ENCODE assay signal across 7 mouse cellular contexts in genomic region chr8:64733271-64733943, GRCm38 (mm10). TPM values are rescaled to one million over a fixed set of nuclear protein-coding genes. Genes with fewer than 3 reads are reported as not detected.
DNase-seq lines count a peak whose midpoint lies in the region; ATAC-seq lines count a peak whose summit lies in the region.

TSS of gene Msmo1 (minus strand) at chr8:64733792.

- under 1% methylated on average over 60 of the region's 60 CpGs for WGBS in embryonic facial prominence, embryonic 11.5 days
- WGBS in limb, embryonic 11.5 days = under 1% methylated on average over 60 of the region's 60 CpGs
- under 1% methylated on average over 60 of the region's 60 CpGs for WGBS in midbrain, embryonic 14.5 days

- peak within 1 kb of the TSS; percentile 49 for H3K9ac ChIP-seq in embryonic facial prominence, embryonic 11.5 days (replicated peaks; ENCODE audit: low read length)
- peak within 1 kb of the TSS; percentile 57 for H3K9ac ChIP-seq in limb, embryonic 11.5 days (ENCODE audit: low read length)
- H3K9ac ChIP-seq in midbrain, embryonic 14.5 days (replicated peaks; ENCODE audit: low read length) = peak within 1 kb of the TSS; percentile 64

- no peaks in the 10 kb centered on the region; the same call in 1 of the 2 replicates for H3K36me3 ChIP-seq in embryonic facial prominence, embryonic 11.5 days (replicated peaks; ENCODE audit: control insufficient read depth, insufficient read depth, low read depth, low read length)
- peaks cover 4% of the 10 kb centered on the region; the same call in 1 of the 2 replicates for H3K36me3 ChIP-seq in limb, embryonic 11.5 days (ENCODE audit: control insufficient read depth, insufficient read depth, low read length)
- peaks cover 14% of the 10 kb centered on the region for H3K36me3 ChIP-seq in midbrain, embryonic 14.5 days (ENCODE audit: control insufficient read depth, insufficient read depth, low read length)

- no peaks in the 10 kb centered on the region for H3K27me3 ChIP-seq in embryonic facial prominence, embryonic 11.5 days (ENCODE audit: control insufficient read depth, insufficient read depth, low read length)
- H3K27me3 ChIP-seq in limb, embryonic 11.5 days (ENCODE audit: control insufficient read depth, insufficient read depth, low read length) = no peaks in the 10 kb centered on the region
- no peaks in the 10 kb centered on the region for H3K27me3 ChIP-seq in midbrain, embryonic 14.5 days (ENCODE audit: control insufficient read depth, insufficient read depth, low read length)

- H3K4me1 ChIP-seq in embryonic facial prominence, embryonic 11.5 days (ENCODE audit: control insufficient read depth, insufficient read depth, low read length) = no peaks in the 10 kb centered on the region
- H3K4me1 ChIP-seq in limb, embryonic 11.5 days (ENCODE audit: control insufficient read depth, insufficient read depth, low read length) = no peaks in the 10 kb centered on the region
- H3K4me1 ChIP-seq in midbrain, embryonic 14.5 days (ENCODE audit: control insufficient read depth, insufficient read depth, low read length) = peaks cover 30% of the 10 kb centered on the region

- no peaks in the 10 kb centered on the region for H3K9me3 ChIP-seq in embryonic facial prominence, embryonic 11.5 days (replicated peaks; ENCODE audit: control insufficient read depth, low read length)
- no peaks in the 10 kb centered on the region for H3K9me3 ChIP-seq in limb, embryonic 11.5 days (ENCODE audit: control insufficient read depth, low read length)
- H3K9me3 ChIP-seq in midbrain, embryonic 14.5 days (ENCODE audit: control insufficient read depth, low read length) = no peaks in the 10 kb centered on the region

- peak; percentile 98 for DNase-seq in adrenal gland, postnatal 14 days
- peak; percentile 99 for DNase-seq in embryonic facial prominence, embryonic 11.5 days (ENCODE audit: low spot score)
- peak; percentile 100 for DNase-seq in heart, adult 11 months
- DNase-seq in kidney, adult 18-20 months = peak; percentile 95
- DNase-seq in limb, embryonic 11.5 days (ENCODE audit: low spot score) = peak; percentile 96
- DNase-seq in midbrain, embryonic 14.5 days = peak; percentile 99
- DNase-seq in spleen, adult 18-20 months = peak; percentile 88 to 95

- H3K27ac ChIP-seq in embryonic facial prominence, embryonic 11.5 days (replicated peaks; ENCODE audit: low read depth, low read length) = no peak within 1 kb of the TSS
- H3K27ac ChIP-seq in limb, embryonic 11.5 days (replicated peaks; ENCODE audit: low read depth, low read length) = no peak within 1 kb of the TSS
- peak within 1 kb of the TSS; percentile 86 for H3K27ac ChIP-seq in midbrain, embryonic 14.5 days (replicated peaks; ENCODE audit: low read depth, low read length)

- peak within 1 kb of the TSS; percentile 77 for H3K4me3 ChIP-seq in embryonic facial prominence, embryonic 11.5 days (ENCODE audit: low read depth, low read length)
- peak within 1 kb of the TSS; percentile 78 for H3K4me3 ChIP-seq in limb, embryonic 11.5 days (ENCODE audit: low read depth, low read length)
- H3K4me3 ChIP-seq in midbrain, embryonic 14.5 days (replicated peaks; ENCODE audit: low read depth, low read length) = peak within 1 kb of the TSS; percentile 78

- H3K4me2 ChIP-seq in embryonic facial prominence, embryonic 11.5 days (ENCODE audit: low read depth, low read length) = peak within 1 kb of the TSS; percentile 46
- H3K4me2 ChIP-seq in limb, embryonic 11.5 days (ENCODE audit: low read depth, severe bottlenecking) = peak within 1 kb of the TSS; percentile 49
- peak within 1 kb of the TSS; percentile 59 for H3K4me2 ChIP-seq in midbrain, embryonic 14.5 days (ENCODE audit: low read length)

- peak; percentile 100 for ATAC-seq in embryonic facial prominence, embryonic 11.5 days (replicated peaks; ENCODE audit: insufficient number of reproducible peaks, low FRiP score, low TSS enrichment, low read depth)
- ATAC-seq in limb, embryonic 11.5 days (ENCODE audit: insufficient number of reproducible peaks, low FRiP score, low TSS enrichment, low read depth) = peak; percentile 100
- ATAC-seq in midbrain, embryonic 14.5 days (ENCODE audit: low FRiP score, low TSS enrichment) = peak; percentile 100

RNA-seq across cellular contexts. Expression of gene Msmo1, which starts in this region (rescaled TPM):
- total RNA-seq in adrenal gland, postnatal 14 days (2021) = 97.8 and 131 TPM in 2 replicates
- 154 and 161 TPM in 2 replicates for polyA plus RNA-seq in embryonic facial prominence, embryonic 11.5 days (2014; fragmentation: Nextera tagmentation; extraction: Ambion mirVana)
- polyA plus RNA-seq in limb, embryonic 11.5 days (2014; fragmentation: Nextera tagmentation; extraction: Ambion mirVana) = 123 and 135 TPM in 2 replicates
- 173 and 174 TPM in 2 replicates for polyA plus RNA-seq in midbrain, embryonic 14.5 days (2014; fragmentation: Nextera tagmentation; extraction: Ambion mirVana)
